Mouse (Mus musculus): Measurements from ENCODE around the gene Hes5.

- TF ChIP-seq CTCF (IDR thresholded peaks at IDR 0.05; ENCODE audit: extremely low read depth, insufficient read length, insufficient replicate concordance, low read depth, low read length) (no peak), POLR2A (IDR thresholded peaks at IDR 0.05; ENCODE audit: low read depth, low read length) (no peak)
These were observed 4.0 kb downstream of the Hes5 start for GRCm38 (mm10) chr4:154964581-154965235.

Data from small intestine, adult 2 months (tissue).